Comparison of ENCODE assay signal across 16 mouse cellular contexts in the genomic region with DNA sequence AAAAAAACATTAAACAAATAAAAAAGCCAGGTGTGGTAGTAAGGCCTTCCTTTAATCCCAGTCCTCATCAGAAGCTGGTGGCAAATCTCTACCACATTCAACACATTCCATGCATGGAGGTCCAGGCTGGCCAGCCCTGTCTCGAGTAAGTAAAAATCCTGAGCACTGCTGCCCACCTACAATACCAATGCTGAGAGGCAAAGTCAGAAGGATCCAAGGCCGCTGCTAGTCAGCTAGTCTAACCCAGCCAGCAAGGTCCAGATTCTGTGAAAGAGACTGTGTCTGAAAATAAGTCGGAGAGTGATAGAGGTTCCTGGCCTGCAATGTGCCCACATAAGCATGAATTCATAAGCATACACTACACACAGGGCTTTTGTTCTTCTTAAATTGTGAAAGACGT.
"Had no signal": no experiment of that assay in that cellular context is flagged by ENCODE, and none has a peak within 500 bp of the region (broad histone marks: within the 10 kb centered on the region; RNA-seq: fewer than 3 reads in every experiment).

No protein-coding gene starts in this region.

- ATAC-seq: lung, postnatal 0 days had no signal

- H3K9ac ChIP-seq: limb, embryonic 13.5 days; liver, embryonic 13.5 days; lung, embryonic 14.5 days; neural tube, embryonic 13.5 days had no signal

- H3K4me2 ChIP-seq: limb, embryonic 13.5 days; liver, embryonic 13.5 days; lung, embryonic 14.5 days; neural tube, embryonic 13.5 days had no signal

- H3K27me3 ChIP-seq: limb, embryonic 13.5 days; liver, embryonic 13.5 days; neural tube, embryonic 13.5 days had no signal

- H3K27ac ChIP-seq: layer of hippocampus, adult 2 months; limb, embryonic 10.5 days; limb, embryonic 13.5 days; liver, embryonic 13.5 days; macrophage; neural tube, embryonic 13.5 days had no signal

- DNase-seq: kidney, adult 18-20 months; kidney, adult 9 months; kidney, postnatal 25 days; layer of hippocampus, adult 9-11 months; liver; liver, embryonic 13.5 days; lung, embryonic 14.5 days; midbrain, embryonic 14.5 days; thymus, adult 18-20 months; thymus, postnatal 36 days had no signal

- H3K4me1 ChIP-seq: limb, embryonic 10.5 days; limb, embryonic 13.5 days; liver, embryonic 13.5 days; neural tube, embryonic 13.5 days had no signal

- H3K9me3 ChIP-seq: limb, embryonic 10.5 days; limb, embryonic 13.5 days; liver, embryonic 13.5 days; neural tube, embryonic 13.5 days had no signal

- H3K4me3 ChIP-seq: layer of hippocampus, adult 2 months; limb, embryonic 10.5 days; limb, embryonic 13.5 days; liver, embryonic 13.5 days; neural tube, embryonic 13.5 days had no signal
